Mouse (Mus musculus) liver, adult (tissue): ENCODE data around the gene Olfr374.

Experiments used
- GATA4 ChIP-seq: IDR thresholded peaks from 2 replicates; pipeline ENCODE4 v1.6.1; 2014; ENCODE audit warnings: mild to moderate bottlenecking, low read length; ENCODE audit not compliant: insufficient replicate concordance

Gene Olfr374

DNA sequence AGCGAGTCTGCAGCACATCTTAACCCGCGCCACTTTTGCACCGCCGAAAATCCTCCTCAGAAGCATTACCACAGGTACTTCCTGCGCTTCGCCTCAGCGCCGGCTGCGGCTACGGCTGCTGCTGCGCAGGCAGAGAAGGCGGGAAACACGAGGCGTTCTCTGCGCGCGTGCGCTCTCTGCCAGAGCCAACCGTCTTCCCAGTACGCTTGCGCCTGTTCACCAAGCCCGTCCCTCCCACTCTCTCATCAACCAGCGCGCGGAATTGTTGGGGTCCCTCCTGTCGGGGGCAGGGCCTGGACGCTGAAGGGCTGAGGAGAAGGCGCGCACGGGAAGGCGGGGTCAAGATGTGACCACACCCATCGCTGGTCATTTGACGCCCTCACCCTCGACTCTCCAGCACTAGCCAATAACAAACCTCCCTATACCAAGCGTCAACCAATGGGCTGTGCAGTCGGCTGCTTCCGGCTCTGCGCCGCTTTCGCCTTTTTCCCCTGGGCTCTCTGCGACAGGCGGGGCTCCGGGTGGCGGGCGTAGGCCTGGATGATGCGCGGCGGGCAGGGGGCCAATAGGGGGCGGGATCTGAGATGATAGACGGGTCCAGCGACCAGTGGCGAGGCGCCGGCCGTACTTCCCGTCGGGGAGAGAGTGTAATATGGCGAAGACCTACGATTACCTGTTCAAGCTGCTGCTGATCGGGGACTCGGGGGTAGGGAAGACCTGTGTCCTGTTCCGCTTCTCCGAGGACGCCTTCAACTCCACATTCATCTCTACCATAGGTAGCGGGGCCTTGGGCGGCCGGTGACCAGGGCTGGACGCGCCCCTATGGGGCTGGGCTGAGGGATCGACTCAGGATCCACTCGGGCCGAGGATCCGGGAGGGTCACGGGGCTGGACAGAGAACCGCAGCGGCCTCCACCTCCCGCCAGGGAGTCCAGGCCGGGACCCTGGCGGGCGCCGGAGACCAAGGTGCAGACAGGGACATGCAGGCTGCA is 54.2 kb downstream of the Olfr374 start, which contains the start of gene Rab8a:
Gene Rab8a (plus strand): TSS at position 494 of the 991 bp plus-strand sequence.
- no peak for TF ChIP-seq GATA4

GRCm38 (mm10) chr8:72162821-72163220 is 56.0 kb downstream of the Olfr374 start:
- no peak for TF ChIP-seq GATA4
